Mouse (Mus musculus): ENCODE data around the gene Gtf2i. TPM values are rescaled to one million over a fixed set of nuclear protein-coding genes. Genes with fewer than 3 reads are reported as not detected.

Gene Gtf2i
- total RNA-seq, 4 experiments from 2014 or later = 183 to 210 (median 205) TPM

DNA sequence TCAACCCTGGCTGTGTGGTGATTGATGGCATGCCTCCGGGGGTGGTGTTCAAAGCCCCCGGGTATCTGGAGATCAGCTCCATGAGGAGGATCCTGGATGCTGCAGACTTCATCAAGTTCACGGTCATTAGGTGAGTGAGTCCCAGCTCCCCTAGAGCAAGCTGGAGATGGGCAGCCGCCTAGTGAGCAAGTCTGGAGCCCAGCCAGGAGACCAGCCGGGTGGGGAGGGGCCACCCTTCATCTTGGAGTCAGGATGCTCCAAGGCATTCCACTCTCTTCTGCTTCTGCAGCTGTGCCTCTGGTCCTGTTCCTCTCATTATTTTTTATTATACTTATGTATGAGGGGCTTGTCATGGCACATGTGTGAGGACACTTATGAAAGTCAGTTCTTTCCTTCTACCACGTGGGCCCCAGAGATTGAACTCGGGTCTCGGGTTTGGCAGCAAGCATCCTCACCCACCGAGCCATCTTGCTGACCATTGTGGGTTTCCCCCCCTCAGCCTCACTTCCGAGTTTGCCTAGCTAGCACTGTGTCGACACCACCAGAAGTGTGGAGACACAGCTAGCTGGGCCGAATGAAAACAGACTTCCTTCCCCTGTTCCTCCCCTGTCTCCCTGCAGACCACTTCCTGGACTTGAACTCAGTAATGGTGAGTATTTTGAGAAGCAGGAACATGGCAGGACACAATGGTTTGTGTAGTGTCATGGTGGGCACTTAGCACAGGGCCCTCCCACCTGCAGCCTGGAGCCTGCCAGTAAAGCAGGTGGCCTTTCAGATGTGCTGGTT is 100.3 kb downstream of the Gtf2i start:
- DNase-seq (ENCODE audit: low spot score) = no peak

DNA sequence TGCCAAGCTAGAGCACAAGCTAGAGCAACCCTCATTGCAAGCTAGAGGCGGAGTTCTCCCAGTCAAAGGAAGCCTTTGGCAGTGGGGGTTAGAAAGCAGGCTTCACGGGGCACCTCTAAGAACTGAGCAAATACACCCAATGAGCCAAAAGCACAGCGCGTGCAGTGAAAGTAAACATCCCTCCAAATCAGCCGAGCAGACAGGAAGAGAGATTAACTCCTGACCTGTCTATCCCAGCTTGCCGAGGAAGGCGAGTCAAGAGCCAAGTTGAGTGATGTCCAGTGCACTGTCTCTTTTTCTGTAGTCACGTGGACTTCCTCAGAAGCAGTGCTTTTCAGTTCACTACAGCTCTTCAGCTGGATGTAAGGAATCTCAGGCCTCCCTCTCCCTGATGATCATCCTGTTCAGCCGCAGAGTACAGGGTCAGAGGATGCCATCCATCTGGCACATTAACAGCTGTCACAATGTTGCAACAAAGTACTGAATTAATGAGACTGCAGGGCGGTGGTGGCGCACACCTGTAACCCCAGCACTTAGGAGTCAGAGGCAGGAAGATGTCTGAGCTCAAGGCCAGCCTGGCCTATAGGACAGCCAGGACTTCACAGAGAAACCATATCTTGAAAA is 104.5 kb downstream of the Gtf2i start:
- DNase-seq (ENCODE audit: low spot score) = no peak

GRCm38 (mm10) chr5:134206721-134207120 is 107.8 kb downstream of the Gtf2i start:
- no peak for DNase-seq (ENCODE audit: low spot score)

DNA sequence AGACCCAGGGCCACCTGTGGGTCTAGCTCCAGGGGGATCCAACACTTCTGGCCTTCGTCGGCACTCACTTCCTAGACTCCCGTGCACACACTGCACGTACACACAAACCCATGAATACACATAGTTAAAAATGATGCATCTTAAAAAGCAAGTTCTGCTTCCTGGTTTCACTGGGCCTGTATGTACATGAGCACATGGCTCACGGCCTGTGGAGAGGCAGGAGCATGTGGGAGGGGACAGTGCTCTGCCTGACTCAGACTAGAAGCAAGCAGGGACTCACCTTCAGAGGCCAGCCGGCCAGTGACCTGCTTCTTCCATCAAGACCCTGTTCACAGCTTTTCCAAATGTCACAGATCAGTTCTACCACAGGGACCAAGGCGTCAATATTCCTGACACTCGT is 120.9 kb downstream of the Gtf2i start:
- no peak for DNase-seq (ENCODE audit: low spot score)

GRCm38 (mm10) chr5:134188571-134188970 is 126.0 kb downstream of the Gtf2i start:
- no peak for DNase-seq (ENCODE audit: low spot score)

Small RNA genes lying within 50 kb of the gene (microRNA-seq; reads per million reads assigned to microRNA genes)
- not detected for gene Mir3965

Other genes with a start within 250 kb of the Gtf2i start
- 10 to 100 TPM; 21.6 to 32.9 (median 25.9) TPM for gene Castor2, start 215.0 kb downstream of the Gtf2i start, total RNA-seq (2022)
- 10 to 100 TPM; 32.2 to 40.2 (median 33.8) TPM for gene Rcc1l, start 138.0 kb downstream of the Gtf2i start, total RNA-seq (2022)
- 1 to 10 TPM; 4.8 to 7.8 (median 5.8) TPM for gene Gtf2ird2, start 130.7 kb downstream of the Gtf2i start, total RNA-seq (2022)
- 10 to 100 TPM in 1 of 4 experiments, 1 to 10 TPM in 3; 2.8 to 10.1 (median 3.9) TPM for gene Ncf1, start 85.1 kb downstream of the Gtf2i start, total RNA-seq (2022)
- 10 to 100 TPM; 20.9 to 28.3 (median 24.5) TPM for gene Gtf2ird1, start 142.0 kb upstream of the Gtf2i start, total RNA-seq (2022)
- gene Clip2, start 237.7 kb upstream of the Gtf2i start, total RNA-seq (2022) = 1 to 10 TPM; 4.5 to 6.8 (median 5.4) TPM
- not detected for gene Syna, start 245.4 kb upstream of the Gtf2i start, total RNA-seq (2022)